Mouse (Mus musculus): Measurements from ENCODE around the gene Dst. TPM values are rescaled to one million over a fixed set of nuclear protein-coding genes. Genes with fewer than 3 reads are reported as not detected.

Dst gene
- total and polyA plus RNA-seq, 2 experiments from 2014 or later = 21.7 to 106 TPM

DNA sequence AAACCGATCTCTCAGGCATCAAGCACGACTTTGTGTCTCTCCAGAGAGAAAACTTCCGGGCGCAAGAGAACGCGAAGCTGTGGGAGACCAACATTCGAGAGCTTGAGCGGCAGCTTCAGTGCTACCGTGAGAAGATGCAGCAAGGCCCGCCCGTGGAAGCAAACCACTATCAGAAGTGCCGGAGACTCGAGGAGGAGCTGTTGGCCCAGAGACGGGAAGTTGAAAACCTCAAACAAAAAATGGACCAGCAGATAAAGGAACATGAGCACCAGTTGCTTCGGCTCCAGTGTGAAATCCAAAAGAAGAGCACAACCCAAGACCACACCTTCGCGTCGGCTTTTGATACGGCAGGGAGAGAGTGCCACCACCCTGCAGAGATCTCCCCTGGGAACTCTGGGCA lies 271.7 kb downstream of the Dst start:
- no peak for DNase-seq (ENCODE audit: low spot score)
- no peak for ATAC-seq (ENCODE audit: insufficient read depth, low read depth)
- Histone ChIP-seq H3K4me3 (ENCODE audit: low read depth, low read length) (no peak overlapping the region), H3K36me3 (replicated peaks; ENCODE audit: control insufficient read depth, insufficient read depth, low read length) (peaks cover 84% of the 10 kb centered on the region), H3K27me3 (ENCODE audit: control insufficient read depth, insufficient read depth, low read length) (no peaks in the 10 kb centered on the region), H3K27ac (ENCODE audit: low read depth) (no peak overlapping the region), H3K9me3 (replicated peaks; ENCODE audit: control insufficient read depth, low read length) (no peaks in the 10 kb centered on the region), H3K9ac (replicated peaks; ENCODE audit: low read depth, low read length) (no peak overlapping the region), H3K4me1 (ENCODE audit: control insufficient read depth, insufficient read depth) (no peaks in the 10 kb centered on the region), H3K4me2 (ENCODE audit: low read depth, low read length) (no peak overlapping the region)
- TF ChIP-seq CTCF (IDR thresholded peaks at IDR 0.05; ENCODE audit: low read depth) = no peak
- no peak for TF ChIP-seq EP300 (IDR thresholded peaks at IDR 0.05; ENCODE audit: low read depth)
- WGBS = 90% methylated on average over 19 of the region's 19 CpGs

DNA sequence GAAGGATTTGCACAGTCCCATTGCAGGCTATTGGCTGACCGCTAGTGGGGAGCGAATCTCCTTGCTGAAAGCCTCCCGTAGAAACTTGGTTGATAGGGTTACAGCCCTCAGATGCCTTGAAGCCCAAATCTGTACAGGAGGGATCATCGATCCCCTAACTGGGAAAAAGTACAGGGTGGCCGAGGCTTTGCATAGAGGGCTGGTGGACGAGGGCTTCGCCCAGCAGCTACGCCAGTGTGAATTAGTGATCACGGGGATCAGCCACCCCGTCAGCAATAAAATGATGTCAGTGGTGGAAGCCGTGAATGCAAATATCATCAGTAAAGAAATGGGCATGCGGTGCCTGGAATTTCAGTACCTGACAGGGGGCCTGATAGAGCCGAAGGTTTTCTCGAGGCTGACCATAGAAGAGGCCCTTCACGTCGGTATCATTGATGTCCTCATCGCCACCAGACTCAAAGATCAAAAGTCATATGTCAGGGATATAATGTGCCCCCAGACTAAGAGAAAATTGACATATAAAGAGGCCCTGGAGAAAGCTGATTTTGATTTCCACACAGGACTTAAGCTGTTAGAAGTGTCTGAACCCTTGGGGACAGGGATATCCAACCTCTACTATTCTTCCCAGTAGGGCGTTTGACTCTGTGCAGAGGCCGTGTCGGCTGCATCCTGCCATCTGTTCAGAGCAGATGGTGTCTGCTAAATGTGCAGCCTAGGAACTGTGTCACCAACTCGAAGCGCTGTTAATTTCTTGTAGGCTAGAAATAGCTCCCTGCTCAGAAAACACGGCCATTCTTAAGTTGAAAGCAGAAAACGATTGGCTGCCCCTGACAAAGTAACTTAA lies 274.6 kb downstream of the Dst start:
- WGBS = 81% methylated on average over 24 of the region's 24 CpGs
- Histone ChIP-seq H3K27ac (ENCODE audit: low read depth) (no peak overlapping the region), H3K9me3 (replicated peaks; ENCODE audit: control insufficient read depth, low read length) (no peaks in the 10 kb centered on the region), H3K4me1 (ENCODE audit: control insufficient read depth, insufficient read depth) (no peaks in the 10 kb centered on the region), H3K27me3 (ENCODE audit: control insufficient read depth, insufficient read depth, low read length) (no peaks in the 10 kb centered on the region), H3K4me3 (ENCODE audit: low read depth, low read length) (no peak overlapping the region), H3K9ac (replicated peaks; ENCODE audit: low read depth, low read length) (no peak overlapping the region), H3K4me2 (ENCODE audit: low read depth, low read length) (no peak overlapping the region), H3K36me3 (replicated peaks; ENCODE audit: control insufficient read depth, insufficient read depth, low read length) (peaks cover 81% of the 10 kb centered on the region)
- TF ChIP-seq EP300 (IDR thresholded peaks at IDR 0.05; ENCODE audit: low read depth) (no peak), CTCF (IDR thresholded peaks at IDR 0.05; ENCODE audit: low read depth) (no peak)
- DNase-seq (ENCODE audit: low spot score) (no peak), ATAC-seq (ENCODE audit: insufficient read depth, low read depth) (no peak)

DNA sequence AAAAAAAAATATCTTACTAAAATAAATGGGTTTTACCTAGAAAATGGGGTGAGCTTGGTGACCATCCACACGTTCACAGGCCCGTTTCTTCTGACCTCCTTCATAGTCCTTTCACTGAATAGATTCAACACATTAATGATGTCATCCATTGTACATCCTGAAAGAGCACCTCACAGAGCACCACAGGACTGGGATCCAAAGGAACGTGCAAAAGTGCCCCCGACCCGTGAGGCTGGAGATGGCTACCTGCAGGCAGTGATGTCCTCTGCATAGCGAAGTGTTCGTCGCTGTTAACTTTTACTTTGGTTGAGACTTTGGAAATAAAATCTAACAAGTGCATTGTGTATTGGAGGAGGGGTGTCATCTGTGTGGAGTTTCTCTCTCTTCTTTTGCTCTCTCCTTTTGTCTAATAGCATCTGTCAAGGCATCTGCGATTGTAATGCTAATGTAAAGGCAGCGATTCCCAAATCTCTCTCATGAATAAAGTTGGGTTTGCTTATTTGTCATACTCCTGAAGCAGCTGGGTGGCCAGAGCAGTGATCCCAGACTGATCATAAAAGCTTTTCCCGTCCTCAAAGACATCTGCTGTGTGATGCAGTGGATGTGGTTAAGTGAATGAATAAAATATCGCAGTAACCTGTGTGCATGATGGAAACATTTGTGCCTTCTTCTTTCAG lies 275.4 kb downstream of the Dst start:
- TF ChIP-seq EP300 (IDR thresholded peaks at IDR 0.05; ENCODE audit: low read depth) (no peak), CTCF (IDR thresholded peaks at IDR 0.05; ENCODE audit: low read depth) (no peak)
- ATAC-seq (ENCODE audit: insufficient read depth, low read depth) (no peak), DNase-seq (ENCODE audit: low spot score) (no peak)
- H3K4me3 ChIP-seq (ENCODE audit: low read depth, low read length) = no peak overlapping the region
- H3K4me2 ChIP-seq (ENCODE audit: low read depth, low read length) = no peak overlapping the region
- H3K27me3 ChIP-seq (ENCODE audit: control insufficient read depth, insufficient read depth, low read length) = no peaks in the 10 kb centered on the region
- no peaks in the 10 kb centered on the region for H3K9me3 ChIP-seq (replicated peaks; ENCODE audit: control insufficient read depth, low read length)
- H3K4me1 ChIP-seq (ENCODE audit: control insufficient read depth, insufficient read depth) = no peaks in the 10 kb centered on the region
- 91% methylated on average over 12 of the region's 12 CpGs for WGBS
- H3K36me3 ChIP-seq (replicated peaks; ENCODE audit: control insufficient read depth, insufficient read depth, low read length) = peaks cover 81% of the 10 kb centered on the region
- no peak overlapping the region for H3K27ac ChIP-seq (ENCODE audit: low read depth)
- no peak overlapping the region for H3K9ac ChIP-seq (replicated peaks; ENCODE audit: low read depth, low read length)

DNA sequence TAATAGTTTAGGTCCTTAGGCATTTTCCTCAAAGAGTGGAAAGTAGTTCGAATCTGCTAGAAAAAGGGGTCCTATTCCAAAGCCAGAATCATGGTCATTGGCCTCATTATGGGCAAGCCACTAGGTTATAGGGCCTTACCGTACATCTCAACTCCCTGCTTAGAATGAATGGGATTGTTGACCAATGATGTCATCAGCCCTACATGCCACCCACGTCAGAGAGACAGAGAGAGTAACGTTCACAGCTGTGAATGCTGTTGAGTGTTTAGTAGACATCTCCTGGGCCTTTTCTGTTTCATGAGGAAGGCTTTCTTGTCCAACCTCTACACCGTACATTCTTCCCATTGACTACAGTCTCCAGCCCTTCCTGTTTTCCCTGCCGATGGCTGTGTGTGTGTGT lies 276.2 kb downstream of the Dst start:
- no peak overlapping the region for H3K9ac ChIP-seq (replicated peaks; ENCODE audit: low read depth, low read length)
- peaks cover 81% of the 10 kb centered on the region for H3K36me3 ChIP-seq (replicated peaks; ENCODE audit: control insufficient read depth, insufficient read depth, low read length)
- DNase-seq (ENCODE audit: low spot score) (peak; percentile 36), ATAC-seq (ENCODE audit: insufficient read depth, low read depth) (peak; percentile 84; the same call in 1 of the 2 replicates)
- no peaks in the 10 kb centered on the region for H3K9me3 ChIP-seq (replicated peaks; ENCODE audit: control insufficient read depth, low read length)
- no peak overlapping the region for H3K4me2 ChIP-seq (ENCODE audit: low read depth, low read length)
- H3K4me1 ChIP-seq (ENCODE audit: control insufficient read depth, insufficient read depth) = no peaks in the 10 kb centered on the region
- no peak overlapping the region for H3K4me3 ChIP-seq (ENCODE audit: low read depth, low read length)
- H3K27me3 ChIP-seq (ENCODE audit: control insufficient read depth, insufficient read depth, low read length) = no peaks in the 10 kb centered on the region
- TF ChIP-seq CTCF (IDR thresholded peaks at IDR 0.05; ENCODE audit: low read depth) (no peak), EP300 (IDR thresholded peaks at IDR 0.05; ENCODE audit: low read depth) (no peak)
- 24% methylated on average over 6 of the region's 6 CpGs for WGBS
- no peak overlapping the region for H3K27ac ChIP-seq (ENCODE audit: low read depth)

DNA sequence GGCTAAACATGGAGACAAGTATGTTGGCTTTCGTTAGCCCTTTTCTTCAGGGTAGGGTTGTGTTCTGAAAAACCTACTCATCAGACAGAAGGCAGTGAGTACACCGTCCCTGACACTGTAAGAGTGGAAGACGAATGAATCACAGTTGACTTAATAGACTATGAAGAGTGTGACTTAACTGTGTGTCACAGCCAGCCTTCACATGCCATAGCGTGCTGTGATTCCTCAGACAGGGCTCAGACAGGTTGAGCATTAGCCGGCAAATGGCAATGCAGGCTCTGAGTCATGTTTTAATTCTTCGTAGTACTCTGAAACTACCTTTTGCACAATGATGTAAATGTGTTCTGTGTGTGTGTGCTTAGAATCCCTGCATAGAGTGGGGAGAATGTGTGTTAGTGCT lies 278.0 kb downstream of the Dst start:
- H3K36me3 ChIP-seq (replicated peaks; ENCODE audit: control insufficient read depth, insufficient read depth, low read length) = peaks cover 80% of the 10 kb centered on the region
- H3K27ac ChIP-seq (ENCODE audit: low read depth) = no peak overlapping the region
- H3K9me3 ChIP-seq (replicated peaks; ENCODE audit: control insufficient read depth, low read length) = no peaks in the 10 kb centered on the region
- DNase-seq (ENCODE audit: low spot score) = no peak
- no peaks in the 10 kb centered on the region for H3K27me3 ChIP-seq (ENCODE audit: control insufficient read depth, insufficient read depth, low read length)
- ATAC-seq (ENCODE audit: insufficient read depth, low read depth) = no peak
- no peak overlapping the region for H3K4me2 ChIP-seq (ENCODE audit: low read depth, low read length)
- TF ChIP-seq CTCF (IDR thresholded peaks at IDR 0.05; ENCODE audit: low read depth) (no peak), EP300 (IDR thresholded peaks at IDR 0.05; ENCODE audit: low read depth) (no peak)
- 84% methylated on average over 6 of the region's 6 CpGs for WGBS
- H3K4me1 ChIP-seq (ENCODE audit: control insufficient read depth, insufficient read depth) = no peaks in the 10 kb centered on the region
- H3K4me3 ChIP-seq (ENCODE audit: low read depth, low read length) = no peak overlapping the region
- no peak overlapping the region for H3K9ac ChIP-seq (replicated peaks; ENCODE audit: low read depth, low read length)

All from heart, postnatal 0 days (tissue).